Mouse (Mus musculus) erythroblast, adult 5-6 weeks (primary cell): ENCODE data around the gene Gpr152. TPM values are rescaled to one million over a fixed set of nuclear protein-coding genes. Genes with fewer than 3 reads are reported as not detected.

Experiments
- ATAC-seq: replicated peaks from 2 replicates; pipeline ENCODE4 v1.8.0; 2016; ENCODE audit warnings: moderate number of reproducible peaks, mild to moderate bottlenecking, moderate TSS enrichment, inconsistent platforms; ENCODE audit not compliant: poor library complexity, low FRiP score, severe bottlenecking
- total RNA-seq, 2 experiments: library from RNA; stranded (forward) in 1 of 2; stranded (reverse) in 1 of 2; fragments of 150-400 nt in 1 of 2; fragments of 200-764, 138-1000 nt in 1 of 2; gene quantifications; 2 replicates each; pipeline versions ENCODE4 v1.2.3 to v1.2.4; 2015 to 2017; ENCODE audit warnings: low replicate concordance in 2 of 2

Gpr152 gene
- total RNA-seq, 2 experiments from 2014 or later: not detected

GRCm38 (mm10) chr19:4147782-4148490 is 8.3 kb downstream of the Gpr152 start:
- peak; percentile 20 for ATAC-seq

- ATAC-seq: peak; percentile 84
Observed at GRCm38 (mm10) chr19:4148491-4148806, 8.9 kb downstream of the Gpr152 start, which contains the start of gene Coro1b. Gene Coro1b, plus strand, starts transcription at chr19:4148619.

GRCm38 (mm10) chr19:4148819-4149218 is 9.2 kb downstream of the Gpr152 start:
- ATAC-seq: no peak

- ATAC-seq: no peak
Observed at GRCm38 (mm10) chr19:4149283-4149682, 9.7 kb downstream of the Gpr152 start.

GRCm38 (mm10) chr19:4149764-4150461 is 10.3 kb downstream of the Gpr152 start:
- no peak for ATAC-seq

- ATAC-seq: no peak
Observed at GRCm38 (mm10) chr19:4150567-4151487, 11.2 kb downstream of the Gpr152 start.

- no peak for ATAC-seq
Observed at GRCm38 (mm10) chr19:4151488-4151860, 11.9 kb downstream of the Gpr152 start.

- ATAC-seq: no peak
Observed at GRCm38 (mm10) chr19:4151898-4152297, 12.3 kb downstream of the Gpr152 start.

- ATAC-seq: no peak
Observed at GRCm38 (mm10) chr19:4152445-4153231, 13.1 kb downstream of the Gpr152 start.

- no peak for ATAC-seq
Observed at GRCm38 (mm10) chr19:4153232-4153654, 13.7 kb downstream of the Gpr152 start, which contains the start of gene Ptprcap. Gene Ptprcap, plus strand, starts transcription at chr19:4153604.

- ATAC-seq: no peak
Observed at GRCm38 (mm10) chr19:4154437-4155222, 15.0 kb downstream of the Gpr152 start.

GRCm38 (mm10) chr19:4155223-4156072 is 15.9 kb downstream of the Gpr152 start:
- ATAC-seq: no peak

GRCm38 (mm10) chr19:4156073-4156579 is 16.5 kb downstream of the Gpr152 start:
- ATAC-seq: no peak

- no peak for ATAC-seq
Observed at GRCm38 (mm10) chr19:4156771-4157170, 17.2 kb downstream of the Gpr152 start.

GRCm38 (mm10) chr19:4159049-4159448 is 19.5 kb downstream of the Gpr152 start:
- no peak for ATAC-seq

- peak; percentile 85 for ATAC-seq
Observed at GRCm38 (mm10) chr19:4162646-4163542, 23.3 kb downstream of the Gpr152 start, which contains the start of gene Rps6kb2. Gene Rps6kb2, minus strand, starts transcription at chr19:4163354.

GRCm38 (mm10) chr19:4163543-4163887 is 23.9 kb downstream of the Gpr152 start:
- ATAC-seq: no peak
